Mouse (Mus musculus): ENCODE data around the gene Nfxl1. TPM values are rescaled to one million over a fixed set of nuclear protein-coding genes. Genes with fewer than 3 reads are reported as not detected.
A peak's percentile ranks its signal among the peaks of the same experiment; 100 is the strongest.
"Not testable (repeated sequence)": the region's sequence is repeated elsewhere in the genome, so short reads cannot be mapped to it uniquely, and the experiment has no call there.

Gene Nfxl1
- polyA plus RNA-seq (2015; fragmentation: Nextera tagmentation; extraction: Ambion mirVana): 19.2 TPM in 2 replicates

DNA sequence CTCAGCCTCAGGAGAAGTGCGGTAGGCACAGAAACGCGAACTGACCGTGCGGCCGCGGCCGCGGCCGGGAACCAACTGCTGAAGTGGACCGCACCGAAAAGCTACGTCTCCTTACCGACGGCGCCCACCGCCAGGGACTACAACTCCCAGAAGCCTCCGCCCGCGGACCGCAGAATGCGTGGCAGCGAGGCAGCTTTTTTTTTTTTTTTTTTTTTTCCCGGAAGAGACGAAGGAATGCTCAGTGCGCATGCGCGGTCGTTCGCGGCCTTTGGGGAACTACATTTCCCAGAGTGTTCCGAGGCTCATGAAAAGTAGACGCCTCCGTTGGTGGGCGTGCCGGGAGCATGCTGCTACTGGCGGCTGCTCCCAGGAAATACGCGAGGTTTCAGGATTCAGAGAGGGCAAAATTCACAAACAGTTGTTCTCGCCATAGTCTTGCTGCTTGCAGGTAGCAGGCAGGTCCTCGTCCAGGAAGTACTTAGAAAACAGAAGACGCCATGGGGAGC, at the start of gene Nfxl1:
Gene Nfxl1 (minus strand): TSS at position 141 of the 506 bp plus-strand sequence.
- Histone ChIP-seq H3K9ac (peak within 1 kb of the TSS; percentile 93), H3K4me1 (peaks cover 12% of the 10 kb centered on the region; the same call in 1 of the 2 replicates), H3K36me3 (peaks cover 5% of the 10 kb centered on the region), H3K27me3 (no peaks in the 10 kb centered on the region), H3K4me2 (replicated peaks) (peak within 1 kb of the TSS; percentile 89), H3K27ac (peak within 1 kb of the TSS; percentile 61; the same call in 1 of the 2 replicates), H3K9me3 (no peaks in the 10 kb centered on the region), H3K4me3 (peak within 1 kb of the TSS; percentile 81)
- peak; percentile 97 for ATAC-seq (ENCODE audit: low FRiP score, low read depth)
- under 1% methylated on average over 41 of the region's 42 CpGs for WGBS

- Histone ChIP-seq H3K9ac (no peak overlapping the region), H3K27ac (no peak overlapping the region), H3K4me2 (replicated peaks) (no peak overlapping the region), H3K27me3 (no peaks in the 10 kb centered on the region), H3K9me3 (no peaks in the 10 kb centered on the region), H3K36me3 (no peaks in the 10 kb centered on the region), H3K4me1 (no peaks in the 10 kb centered on the region), H3K4me3 (no peak overlapping the region)
- 91% methylated on average over 4 of the region's 4 CpGs for WGBS
- ATAC-seq (ENCODE audit: low FRiP score, low read depth): no peak
Measured at GRCm38 (mm10) chr5:72603138-72603537, 43.7 kb upstream of the Nfxl1 start.

GRCm38 (mm10) chr5:72601006-72601405, 41.5 kb upstream of the Nfxl1 start:
- H3K9ac ChIP-seq: no peak overlapping the region
- no peak overlapping the region for H3K27ac ChIP-seq
- no peak overlapping the region for H3K4me3 ChIP-seq
- H3K9me3 ChIP-seq: no peaks in the 10 kb centered on the region
- no peak overlapping the region for H3K4me2 ChIP-seq (replicated peaks)
- no peaks in the 10 kb centered on the region for H3K4me1 ChIP-seq
- 14% methylated on average over 5 of the region's 5 CpGs for WGBS
- no peak for ATAC-seq (ENCODE audit: low FRiP score, low read depth)
- H3K36me3 ChIP-seq: no peaks in the 10 kb centered on the region
- no peaks in the 10 kb centered on the region for H3K27me3 ChIP-seq

DNA sequence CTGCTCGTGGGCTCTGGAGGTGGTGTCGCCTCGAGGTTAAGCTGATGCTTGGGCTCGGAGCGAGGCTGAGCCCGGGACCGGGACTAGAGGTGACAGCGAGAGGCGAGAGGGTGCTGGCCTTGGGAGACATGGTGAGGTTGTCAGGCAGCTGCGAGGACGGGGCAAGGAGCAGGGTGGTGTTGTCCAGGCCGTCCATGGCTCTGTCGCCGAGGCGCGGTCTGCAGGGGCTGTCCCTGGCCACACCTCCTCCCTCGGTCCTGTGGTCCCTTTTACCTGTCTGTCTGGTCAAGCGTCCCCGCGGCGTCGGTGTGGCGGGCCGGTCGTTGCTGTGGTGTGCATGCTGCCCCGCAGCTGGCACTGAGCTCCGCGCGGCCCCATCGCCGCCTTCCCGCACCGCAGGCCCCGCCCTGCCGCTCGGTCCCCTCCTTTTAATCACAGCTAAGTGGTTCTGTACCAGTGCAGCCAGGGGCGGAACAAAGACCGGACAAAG, 27.8 kb upstream of the Nfxl1 start, which contains the start of gene Gm5868:
Gene Gm5868 (minus strand): TSS at position 360 of the 490 bp plus-strand sequence.
- 2% methylated on average over 38 of the region's 38 CpGs for WGBS
- H3K27ac ChIP-seq: no peak within 1 kb of the TSS
- H3K9ac ChIP-seq: peak within 1 kb of the TSS; percentile 43
- H3K27me3 ChIP-seq: peaks cover 27% of the 10 kb centered on the region
- H3K9me3 ChIP-seq: no peaks in the 10 kb centered on the region
- peak within 1 kb of the TSS; percentile 43 for H3K4me3 ChIP-seq
- H3K4me2 ChIP-seq (replicated peaks): peak within 1 kb of the TSS; percentile 68
- no peaks in the 10 kb centered on the region for H3K36me3 ChIP-seq
- ATAC-seq (ENCODE audit: low FRiP score, low read depth): peak; percentile 61; the same call in 1 of the 2 replicates
- no peaks in the 10 kb centered on the region for H3K4me1 ChIP-seq

GRCm38 (mm10) chr5:72586667-72587191, 27.2 kb upstream of the Nfxl1 start:
- ATAC-seq (ENCODE audit: low FRiP score, low read depth); H3K36me3 ChIP-seq; H3K4me1 ChIP-seq; H3K27ac ChIP-seq; H3K9me3 ChIP-seq: not testable (repeated sequence)
- Histone ChIP-seq H3K4me2 (replicated peaks) (peak overlapping the region; percentile 68), H3K4me3 (peak overlapping the region; percentile 43), H3K27me3 (peaks cover 29% of the 10 kb centered on the region), H3K9ac (peak overlapping the region; percentile 43; the same call in 1 of the 2 replicates)
- 48% methylated on average over 25 of the region's 25 CpGs for WGBS

GRCm38 (mm10) chr5:72586122-72586521, 26.6 kb upstream of the Nfxl1 start:
- ATAC-seq (ENCODE audit: low FRiP score, low read depth); H3K9ac ChIP-seq; H3K9me3 ChIP-seq; H3K27ac ChIP-seq; H3K4me3 ChIP-seq; H3K4me1 ChIP-seq; H3K36me3 ChIP-seq; H3K4me2 ChIP-seq (replicated peaks): not testable (repeated sequence)
- peaks cover 36% of the 10 kb centered on the region for H3K27me3 ChIP-seq
- WGBS: 52% methylated on average over 7 of the region's 7 CpGs

- not testable (repeated sequence) for H3K27ac ChIP-seq, H3K36me3 ChIP-seq, H3K9me3 ChIP-seq, H3K4me1 ChIP-seq
- H3K4me2 ChIP-seq (replicated peaks): peak within 1 kb of the TSS; percentile 85
- ATAC-seq (ENCODE audit: low FRiP score, low read depth): 0 out of 2 replicates have a peak, but pooled peaks have one; percentile 45
- H3K27me3 ChIP-seq: peaks cover 33% of the 10 kb centered on the region
- peak within 1 kb of the TSS; percentile 66 for H3K9ac ChIP-seq
- H3K4me3 ChIP-seq: peak within 1 kb of the TSS; percentile 50
- 7% methylated on average over 15 of the region's 21 CpGs for WGBS
Measured at GRCm38 (mm10) chr5:72580970-72581332, 21.5 kb upstream of the Nfxl1 start, which contains the start of gene Zar1. Gene Zar1 (minus strand): TSS chr5:72581254.

DNA sequence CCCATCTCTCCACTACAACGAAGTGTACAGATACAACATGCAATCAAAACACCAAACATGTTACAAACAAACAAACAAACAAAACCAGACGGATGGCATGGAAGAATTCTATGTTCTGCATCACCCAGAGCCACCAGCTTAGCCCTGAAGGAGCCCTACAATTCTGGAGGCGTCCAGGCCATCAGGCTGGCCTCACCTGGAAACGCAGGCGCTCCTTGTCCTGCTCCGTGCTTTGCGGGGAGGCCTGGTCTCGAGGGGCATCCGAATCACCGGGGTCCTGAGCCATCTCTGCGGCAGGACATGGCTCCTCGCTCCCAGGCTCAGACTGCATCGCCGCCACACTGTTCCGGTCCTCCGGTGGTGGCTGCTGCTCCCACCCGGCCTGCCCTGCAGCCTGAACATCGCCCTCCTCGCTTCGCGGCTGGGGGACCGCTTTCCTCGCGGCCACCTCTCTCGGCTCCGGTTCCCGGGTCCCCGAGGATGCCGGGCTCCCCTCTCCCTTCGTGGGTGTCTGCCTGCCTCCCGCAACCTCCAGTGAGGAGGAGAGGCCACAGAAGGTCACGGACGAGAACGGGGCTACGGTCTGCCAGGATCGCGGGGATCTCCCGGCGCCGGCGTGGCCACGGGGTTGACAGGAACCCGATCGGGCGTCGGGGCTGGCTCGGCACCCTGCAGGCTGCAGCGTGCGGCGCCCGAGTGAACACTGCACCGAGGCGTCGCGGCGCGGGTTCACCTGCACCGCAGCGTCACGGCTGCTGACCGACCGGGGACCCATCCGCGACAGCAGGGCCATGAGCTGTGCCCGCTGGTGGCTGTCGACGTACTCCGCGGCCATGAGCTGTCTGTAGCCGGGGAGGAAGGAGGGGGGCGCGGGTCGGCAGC, 20.8 kb upstream of the Nfxl1 start:
- H3K27ac ChIP-seq, H3K4me1 ChIP-seq, H3K36me3 ChIP-seq, H3K9me3 ChIP-seq: not testable (repeated sequence)
- peak overlapping the region; percentile 85 for H3K4me2 ChIP-seq (replicated peaks)
- ATAC-seq (ENCODE audit: low FRiP score, low read depth): peak; percentile 73
- H3K27me3 ChIP-seq: peaks cover 30% of the 10 kb centered on the region
- peak overlapping the region; percentile 50 for H3K4me3 ChIP-seq
- 7% methylated on average over 55 of the region's 73 CpGs for WGBS
- peak overlapping the region; percentile 66 for H3K9ac ChIP-seq

DNA sequence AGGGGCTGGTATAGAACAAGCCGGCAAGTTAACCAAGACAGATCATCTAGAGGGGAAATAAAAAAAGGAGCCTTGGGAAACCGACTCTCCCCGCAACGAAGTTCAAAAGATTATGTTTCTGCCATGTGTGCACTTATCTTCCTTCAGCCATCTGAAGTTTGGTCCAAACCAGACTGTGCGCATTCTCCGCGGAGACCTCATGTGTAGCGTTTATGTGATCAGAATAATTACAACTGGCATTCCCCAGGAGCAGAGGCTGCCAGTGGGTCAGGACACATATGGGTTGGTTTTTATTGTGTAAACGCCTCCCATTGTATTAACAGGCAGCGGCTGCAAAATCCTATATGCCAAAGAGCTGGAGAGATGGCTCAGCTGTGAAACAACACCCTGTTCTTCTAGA, 20.1 kb upstream of the Nfxl1 start:
- 0 out of 2 replicates have a peak, but pooled peaks have one; percentile 21 for ATAC-seq (ENCODE audit: low FRiP score, low read depth)
- not testable (repeated sequence) for H3K9ac ChIP-seq, H3K4me3 ChIP-seq, H3K9me3 ChIP-seq, H3K4me1 ChIP-seq, H3K36me3 ChIP-seq, H3K27ac ChIP-seq
- WGBS: 28% methylated on average over 10 of the region's 10 CpGs
- peaks cover 30% of the 10 kb centered on the region for H3K27me3 ChIP-seq
- H3K4me2 ChIP-seq (replicated peaks): peak overlapping the region; percentile 85

GRCm38 (mm10) chr5:72565621-72566020, 6.1 kb upstream of the Nfxl1 start:
- Histone ChIP-seq H3K4me3 (no peak overlapping the region), H3K9ac (no peak overlapping the region), H3K36me3 (no peaks in the 10 kb centered on the region), H3K9me3 (peaks cover 16% of the 10 kb centered on the region), H3K27ac (no peak overlapping the region), H3K4me1 (no peaks in the 10 kb centered on the region), H3K4me2 (replicated peaks) (no peak overlapping the region), H3K27me3 (no peaks in the 10 kb centered on the region)
- ATAC-seq (ENCODE audit: low FRiP score, low read depth): no peak
- WGBS: 86% methylated on average over 5 of the region's 5 CpGs

DNA sequence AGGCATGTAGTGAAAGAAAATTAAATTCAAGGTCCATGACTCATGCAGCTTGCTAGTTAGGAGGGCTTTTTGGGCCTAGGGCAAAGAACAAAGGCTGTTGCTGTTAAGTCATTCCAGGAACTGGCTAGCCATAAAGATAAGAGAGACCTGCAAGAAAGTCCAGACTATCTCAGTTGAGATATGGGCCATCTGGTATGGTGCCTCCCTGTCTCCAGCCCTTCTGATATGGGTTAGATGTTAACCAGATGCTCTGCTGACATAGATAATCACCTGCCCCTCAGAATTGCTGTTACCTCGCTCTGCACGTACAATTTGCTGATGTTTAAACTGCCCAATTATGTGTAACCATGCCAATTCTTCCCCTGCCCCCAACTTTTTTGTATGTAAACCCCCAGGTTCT, 3.7 kb upstream of the Nfxl1 start:
- H3K36me3 ChIP-seq; H3K9me3 ChIP-seq; ATAC-seq (ENCODE audit: low FRiP score, low read depth); H3K4me2 ChIP-seq (replicated peaks); H3K4me1 ChIP-seq; H3K9ac ChIP-seq; H3K4me3 ChIP-seq; H3K27ac ChIP-seq; H3K27me3 ChIP-seq: not testable (repeated sequence)
- 78% methylated on average over 2 of the region's 2 CpGs for WGBS

DNA sequence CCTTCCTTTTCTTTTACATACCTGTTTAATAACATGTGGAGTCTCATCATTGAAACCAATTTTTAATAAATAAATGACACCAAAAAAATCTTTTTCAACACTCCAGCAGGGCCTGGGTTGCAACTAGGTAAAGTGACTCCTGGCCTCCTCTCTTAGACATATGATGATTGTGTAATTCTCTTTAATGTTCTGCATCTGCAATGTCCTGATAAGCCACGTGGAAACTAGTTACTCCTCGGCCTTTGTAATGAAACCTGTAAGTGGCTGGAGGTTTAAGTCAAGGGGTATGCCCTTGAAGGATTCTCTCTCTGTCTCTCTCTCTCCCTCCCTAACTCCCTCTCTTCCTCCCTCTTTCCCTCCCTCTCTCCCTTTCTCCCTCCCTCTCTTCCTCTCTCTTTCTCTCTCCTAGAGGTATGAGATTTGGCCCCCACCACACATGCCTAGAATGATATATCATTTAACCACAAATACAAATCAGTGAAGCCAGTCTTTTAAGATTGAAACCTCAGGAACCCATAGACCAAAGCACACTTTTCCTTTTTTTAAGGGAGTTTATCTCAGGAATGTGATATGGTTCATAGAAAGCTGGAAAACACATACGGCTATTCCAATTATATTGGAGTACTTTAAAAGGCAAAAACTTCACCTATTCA, 1.6 kb upstream of the Nfxl1 start:
- WGBS: 69% methylated on average over 3 of the region's 3 CpGs
- no peak for ATAC-seq (ENCODE audit: low FRiP score, low read depth)

More for the DNA sequence above, 1.6 kb upstream of the Nfxl1 start:
- Histone ChIP-seq H3K9ac (no peak overlapping the region), H3K36me3 (no peaks in the 10 kb centered on the region), H3K27ac (no peak overlapping the region), H3K4me3 (no peak overlapping the region), H3K27me3 (no peaks in the 10 kb centered on the region), H3K9me3 (no peaks in the 10 kb centered on the region), H3K4me2 (replicated peaks) (no peak overlapping the region), H3K4me1 (peaks cover 12% of the 10 kb centered on the region; the same call in 1 of the 2 replicates)

Data from limb, embryonic 13.5 days (tissue).